Mouse (Mus musculus) brain, embryonic 14.5 days (tissue): ENCODE data around the gene Scamp1.

Source experiments
- CTCF ChIP-seq: fragments of 200-500 bp; IDR thresholded peaks from 2 replicates; pipeline ENCODE4 v1.5.1; 2012; ENCODE audit warnings: inconsistent platforms, mild to moderate bottlenecking, moderate library complexity, borderline replicate concordance; ENCODE audit not compliant: insufficient read depth, insufficient read length; ENCODE audit errors: extremely low read depth
- POLR2A ChIP-seq: fragments of 200-500 bp; IDR thresholded peaks from 2 replicates; pipeline ENCODE4 v1.6.1; 2012; ENCODE audit warnings: mild to moderate bottlenecking, inconsistent platforms, borderline replicate concordance; ENCODE audit not compliant: poor library complexity, insufficient read depth, insufficient read length, severe bottlenecking; ENCODE audit errors: extremely low read depth

- TF ChIP-seq CTCF (no peak), POLR2A (no peak)
Observed at GRCm38 (mm10) chr13:94212179-94212578, 73.5 kb downstream of the Scamp1 start.
